Mouse (Mus musculus) E14TG2a.4 (cell line): ENCODE data around the gene Lkaaear1.

Experiments used
- CTCF ChIP-seq: conservative IDR thresholded peaks from 2 replicates; pipeline ENCODE4 v1.5.1; 2014; ENCODE audit warnings: low read length
- NANOG ChIP-seq: IDR thresholded peaks from 2 replicates; pipeline ENCODE4 v1.6.1; 2014; ENCODE audit warnings: borderline replicate concordance, low read length, mixed read lengths
- POU5F1 ChIP-seq: IDR thresholded peaks from 2 replicates; pipeline ENCODE4 v1.6.1; 2014; ENCODE audit warnings: low read length, borderline replicate concordance

DNA sequence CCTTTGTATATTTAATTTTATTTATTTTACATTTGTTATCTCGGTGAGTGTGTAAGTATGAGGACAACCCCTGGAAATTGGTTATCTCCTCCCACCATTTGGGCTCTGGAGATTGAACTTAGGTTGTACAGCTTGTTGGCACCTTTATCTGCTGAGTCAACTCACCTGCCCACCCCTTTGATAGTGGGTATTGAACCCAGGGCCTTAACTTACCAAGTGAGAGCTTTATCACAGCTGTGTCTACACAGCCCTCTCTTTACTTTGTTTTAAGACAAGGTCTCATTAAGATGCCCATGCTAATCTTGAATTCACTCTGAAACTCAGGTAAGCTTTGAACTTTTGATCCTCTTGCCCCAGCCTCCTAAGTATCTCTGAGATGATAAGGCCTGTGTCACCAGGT is 16.3 kb downstream of the Lkaaear1 start:
- TF ChIP-seq CTCF = no peak
- TF ChIP-seq NANOG = no peak
- no peak for TF ChIP-seq POU5F1
